Mouse (Mus musculus) MEL (cell line): ENCODE results near the gene Ldlrap1. TPM values are rescaled to one million over a fixed set of nuclear protein-coding genes. Genes with fewer than 3 reads are reported as not detected.

ENCODE experiments used
- DNase-seq: peaks from one replicate; pipeline ENCODE4 v3.0.0; 2011; ENCODE audit warnings: low read depth, low spot score
- H3K27ac ChIP-seq: 2 replicates; pipeline ENCODE4 v1.5.1; 2012; ENCODE audit warnings: low read depth, mild to moderate bottlenecking, control low read depth, low read length, moderate library complexity; ENCODE audit not compliant: control insufficient read depth
- H3K27me3 ChIP-seq, 2 experiments: fragments of 150-350 bp in 1 of 2; sonication (generic) in 1 of 2; 2 replicates each; pipeline ENCODE4 v1.6.1; 2012; ENCODE audit warnings: low read length in 2 of 2, mild to moderate bottlenecking in 2 of 2, improper control_type of control experiment in 1 of 2, moderate library complexity in 1 of 2; ENCODE audit not compliant: insufficient read depth in 2 of 2, control insufficient read depth in 1 of 2
- H3K36me3 ChIP-seq, 2 experiments: 2 replicates each; pipeline ENCODE4 v1.6.1; 2012 to 2014; ENCODE audit warnings: low read length in 2 of 2, improper control_type of control experiment in 1 of 2, inconsistent platforms in 1 of 2, mild to moderate bottlenecking in 1 of 2; ENCODE audit not compliant: insufficient read depth in 2 of 2, control insufficient read depth in 1 of 2
- H3K4me1 ChIP-seq, 2 experiments: fragments of 150-350 bp in 1 of 2; sonication (generic) in 1 of 2; 2 replicates each; pipeline ENCODE4 v1.6.1; 2012; ENCODE audit warnings: low read length in 2 of 2, improper control_type of control experiment in 1 of 2, mild to moderate bottlenecking in 1 of 2; ENCODE audit not compliant: insufficient read depth in 2 of 2, control insufficient read depth in 1 of 2
- H3K4me3 ChIP-seq, 2 experiments: fragments of 150-350 bp in 1 of 2; sonication (generic) in 1 of 2; 2 replicates each; pipeline ENCODE4 v1.5.1; 2012; ENCODE audit warnings: low read depth in 2 of 2, low read length in 2 of 2, mild to moderate bottlenecking in 2 of 2, moderate library complexity in 2 of 2, control low read depth in 1 of 2, improper control_type of control experiment in 1 of 2; ENCODE audit not compliant: control insufficient read depth in 1 of 2, insufficient read depth in 1 of 2
- H3K79me2 ChIP-seq: 2 replicates; pipeline ENCODE4 v1.6.1; 2012; ENCODE audit warnings: mild to moderate bottlenecking, low read length, moderate library complexity; ENCODE audit not compliant: control insufficient read depth, poor library complexity, insufficient read depth
- H3K9ac ChIP-seq: 2 replicates; pipeline ENCODE4 v1.6.1; 2012; ENCODE audit warnings: low read depth, mild to moderate bottlenecking, control low read depth, low read length, moderate library complexity; ENCODE audit not compliant: control insufficient read depth, poor library complexity, severe bottlenecking
- H3K9me3 ChIP-seq: fragments of 150-350 bp; sonication (generic); replicated peaks from 2 replicates; pipeline ENCODE4 v1.6.1; 2012; ENCODE audit warnings: mild to moderate bottlenecking, low read length, improper control_type of control experiment, moderate library complexity; ENCODE audit not compliant: insufficient read depth
- BHLHE40 ChIP-seq: IDR thresholded peaks from 2 replicates; pipeline ENCODE4 v1.6.1; 2012; ENCODE audit warnings: low read depth, mild to moderate bottlenecking, inconsistent platforms, low read length, improper control_type of control experiment, borderline replicate concordance
- CHD1 ChIP-seq: IDR thresholded peaks from 2 replicates; pipeline ENCODE4 v1.6.1; 2012; ENCODE audit warnings: low read depth, mild to moderate bottlenecking, inconsistent platforms, low read length, improper control_type of control experiment
- ELF1 ChIP-seq: IDR thresholded peaks from 2 replicates; pipeline ENCODE4 v1.6.1; 2014; ENCODE audit warnings: low read depth, mild to moderate bottlenecking, inconsistent platforms, low read length, improper control_type of control experiment, moderate library complexity
- ETS1 ChIP-seq: IDR thresholded peaks from 2 replicates; pipeline ENCODE4 v1.6.1; 2012; ENCODE audit warnings: low read depth, mild to moderate bottlenecking, inconsistent platforms, low read length, improper control_type of control experiment, moderate library complexity
- GATA1 ChIP-seq: IDR thresholded peaks from 2 replicates; pipeline ENCODE4 v1.6.1; 2011; ENCODE audit warnings: low read depth, low read length, improper control_type of control experiment
- HCFC1 ChIP-seq: IDR thresholded peaks from 2 replicates; pipeline ENCODE4 v1.6.1; 2012; ENCODE audit warnings: low read depth, mild to moderate bottlenecking, inconsistent platforms, low read length, improper control_type of control experiment, moderate library complexity
- MAFK ChIP-seq: IDR thresholded peaks from 2 replicates; pipeline ENCODE4 v1.6.1; 2011; ENCODE audit warnings: low read depth, mild to moderate bottlenecking, low read length, improper control_type of control experiment, borderline replicate concordance
- MAZ ChIP-seq: IDR thresholded peaks from 2 replicates; pipeline ENCODE4 v1.6.1; 2012; ENCODE audit warnings: low read depth, mild to moderate bottlenecking, inconsistent platforms, low read length, improper control_type of control experiment
- MXI1 ChIP-seq: IDR thresholded peaks from 2 replicates; pipeline ENCODE4 v1.6.1; 2011; ENCODE audit warnings: mild to moderate bottlenecking, low read depth, low read length, improper control_type of control experiment
- NELFE ChIP-seq: IDR thresholded peaks from 2 replicates; pipeline ENCODE4 v1.6.1; 2011; ENCODE audit warnings: low read depth, low read length, improper control_type of control experiment
- NRF1 ChIP-seq: IDR thresholded peaks from 2 replicates; pipeline ENCODE4 v1.6.1; 2014; ENCODE audit warnings: low read depth, mild to moderate bottlenecking, inconsistent platforms, low read length, improper control_type of control experiment, moderate library complexity; ENCODE audit not compliant: poor library complexity, insufficient read depth, severe bottlenecking
- POLR2A ChIP-seq, 2 experiments: IDR thresholded peaks; 2 replicates each; pipeline ENCODE4 v1.6.1; 2011 to 2012; ENCODE audit warnings: low read length in 2 of 2, mild to moderate bottlenecking in 2 of 2, control low read depth in 1 of 2, improper control_type of control experiment in 1 of 2, low read depth in 1 of 2, moderate library complexity in 1 of 2; ENCODE audit not compliant: control insufficient read depth in 1 of 2, insufficient read depth in 1 of 2, poor library complexity in 1 of 2
- POLR2AphosphoS2 ChIP-seq: IDR thresholded peaks from 2 replicates; pipeline ENCODE4 v1.6.1; 2011; ENCODE audit warnings: low read length, improper control_type of control experiment
- RCOR1 ChIP-seq: IDR thresholded peaks from 2 replicates; pipeline ENCODE4 v1.6.1; 2012; ENCODE audit warnings: low read depth, mild to moderate bottlenecking, inconsistent platforms, low read length, improper control_type of control experiment
- SIN3A ChIP-seq: IDR thresholded peaks from 2 replicates; pipeline ENCODE4 v1.6.1; 2012; ENCODE audit warnings: low read length, improper control_type of control experiment, inconsistent platforms
- TAL1 ChIP-seq: IDR thresholded peaks from 2 replicates; pipeline ENCODE4 v1.6.1; 2012; ENCODE audit warnings: mild to moderate bottlenecking, inconsistent platforms, low read length, moderate library complexity, mixed read lengths
- TCF12 ChIP-seq: IDR thresholded peaks from 2 replicates; pipeline ENCODE4 v1.6.1; 2014; ENCODE audit warnings: low read depth, mild to moderate bottlenecking, inconsistent platforms, low read length, improper control_type of control experiment, moderate library complexity
- USF1 ChIP-seq: IDR thresholded peaks from 2 replicates; pipeline ENCODE4 v1.6.1; 2014; ENCODE audit warnings: low read depth, mild to moderate bottlenecking, inconsistent platforms, low read length, improper control_type of control experiment, moderate library complexity
- ZMIZ1 ChIP-seq: IDR thresholded peaks from 2 replicates; pipeline ENCODE4 v1.6.1; 2012; ENCODE audit warnings: low read depth, mild to moderate bottlenecking, inconsistent platforms, low read length, improper control_type of control experiment, moderate library complexity
- ZNF384 ChIP-seq: IDR thresholded peaks from 2 replicates; pipeline ENCODE4 v1.6.1; 2012; ENCODE audit warnings: low read depth, mild to moderate bottlenecking, inconsistent platforms, low read length, improper control_type of control experiment
- polyA plus RNA-seq, 2 experiments: library from polyadenylated mRNA; stranded (reverse) in 1 of 2; unstranded in 1 of 2; fragments of >175 nt in 1 of 2; fragments of >200 nt in 1 of 2; gene quantifications; 2 replicates each; pipeline versions ENCODE4 v1.2.1 to v1.2.4; 2012; ENCODE audit warnings: low replicate concordance in 2 of 2, low read depth in 1 of 2; ENCODE audit not compliant: insufficient read length in 2 of 2, insufficient read depth in 1 of 2, missing spikeins in 1 of 2
- total RNA-seq: library from RNA; depleted of rRNA; stranded (reverse); fragments of 300-350 nt; gene quantifications from 2 replicates; pipeline ENCODE4 v1.2.3, GENCODE M21; 2012; rRNA removed

The Ldlrap1 gene
- total RNA-seq, result 16.6 and 24.8 TPM in 2 replicates
- 10 to 100 TPM in 1 of 2 experiments, not detected in 1; 23.7 TPM for polyA plus RNA-seq

GRCm38 (mm10) chr4:134767426-134768225, at the start of gene Ldlrap1:
Gene Ldlrap1, minus strand, starts transcription at chr4:134768024.
- Histone ChIP-seq H3K27me3 (no peaks in the 10 kb centered on the region), H3K4me3 (peak within 1 kb of the TSS; percentile 84 to 94), H3K79me2 (peaks cover 32% of the 10 kb centered on the region), H3K4me1 (peaks cover 16 to 42% of the 10 kb centered on the region in 2 experiments), H3K36me3 (peaks cover 0 to 26% of the 10 kb centered on the region in 2 experiments; a peak in 2 of 4 replicates), H3K9me3 (no peaks in the 10 kb centered on the region), H3K27ac (0 out of 2 replicates have a peak within 1 kb of the TSS, but pooled peaks have one; percentile 10), H3K9ac (peak within 1 kb of the TSS; percentile 89)
- peak; percentile 78 for DNase-seq
- TF ChIP-seq POLR2AphosphoS2, result peak; percentile 73; the same call in 1 of the 2 replicates
- TF ChIP-seq HCFC1, result peak; percentile 61
- TF ChIP-seq USF1, result peak; percentile 40; the same call in 1 of the 2 replicates
- TF ChIP-seq CHD1, result no peak
- TF ChIP-seq MAZ, result peak; percentile 86
- 0 out of 2 replicates have a peak, but pooled peaks have one; percentile 31 for TF ChIP-seq ELF1
- peak; percentile 67; the same call in 1 of the 2 replicates for TF ChIP-seq ZMIZ1
- TF ChIP-seq POLR2A (IDR thresholded peaks at IDR 0.05; ENCODE audit: control insufficient read depth in 1 of 2, insufficient read depth in 1 of 2, low read depth in 1 of 2, low read length in 2 of 2, poor library complexity in 1 of 2), result peak; percentile 54 to 71; a peak in 3 of 4 replicates
- peak; percentile 72 for TF ChIP-seq MXI1
- TF ChIP-seq BHLHE40, result 0 out of 2 replicates have a peak, but pooled peaks have one; percentile 40
- no peak for TF ChIP-seq ZNF384
- TF ChIP-seq TAL1, result no peak
- TF ChIP-seq TCF12, result peak; percentile 62
- TF ChIP-seq RCOR1, result 0 out of 2 replicates have a peak, but pooled peaks have one; percentile 16
- TF ChIP-seq NELFE, result peak; percentile 62
- TF ChIP-seq NRF1, result peak; percentile 43; the same call in 1 of the 2 replicates
- no peak for TF ChIP-seq GATA1
- peak; percentile 19; the same call in 1 of the 2 replicates for TF ChIP-seq SIN3A
- no peak for TF ChIP-seq MAFK
- TF ChIP-seq ETS1, result peak; percentile 31; the same call in 1 of the 2 replicates
